9 mouse cellular contexts compared by ENCODE assay signal in genomic region chr6:49228126-49228679, GRCm38 (mm10). TPM values are rescaled to one million over a fixed set of nuclear protein-coding genes. Genes with fewer than 3 reads are reported as not detected.
A peak's percentile ranks its signal among the peaks of the same experiment; 100 is the strongest.
DNase-seq lines count a peak whose midpoint lies in the region; ATAC-seq and TF ChIP-seq lines count a peak whose summit lies in the region.
"Had no signal": no experiment of that assay in that cellular context is flagged by ENCODE, and none has a peak within 500 bp of the region (broad histone marks: within the 10 kb centered on the region; RNA-seq: fewer than 3 reads in every experiment).

No protein-coding gene starts in this region.

- H3K36me3 ChIP-seq in forebrain, embryonic 14.5 days (ENCODE audit: control insufficient read depth, insufficient read depth, low read length) = no peaks in the 10 kb centered on the region
- H3K36me3 ChIP-seq in forebrain, embryonic 15.5 days = no peaks in the 10 kb centered on the region

- 12% methylated on average over 7 of the region's 7 CpGs for WGBS in forebrain, embryonic 14.5 days
- WGBS in forebrain, embryonic 15.5 days = 13% methylated on average over 7 of the region's 7 CpGs
- WGBS in lung, adult 2 months = 16% methylated on average over 7 of the region's 7 CpGs

- H3K4me1 ChIP-seq in forebrain, embryonic 14.5 days (ENCODE audit: control insufficient read depth, insufficient read depth, low read length) = no peaks in the 10 kb centered on the region
- 0 out of 2 replicates have a peak, but pooled peaks cover 3% of the 10 kb centered on the region for H3K4me1 ChIP-seq in forebrain, embryonic 15.5 days
- no peaks in the 10 kb centered on the region for H3K4me1 ChIP-seq in lung, adult 2 months (ENCODE audit: control insufficient read depth, insufficient read depth, low read length)

- no peak overlapping the region for H3K4me3 ChIP-seq in forebrain, embryonic 14.5 days (ENCODE audit: low read depth, low read length)
- H3K4me3 ChIP-seq in forebrain, embryonic 15.5 days = no peak overlapping the region
- H3K4me3 ChIP-seq in lung, adult 2 months (replicated peaks; ENCODE audit: extremely low read depth, low read depth, low read length) = no peak overlapping the region

- no peaks in the 10 kb centered on the region for H3K9me3 ChIP-seq in forebrain, embryonic 14.5 days (replicated peaks; ENCODE audit: control insufficient read depth, low read length)
- H3K9me3 ChIP-seq in forebrain, embryonic 15.5 days = no peaks in the 10 kb centered on the region

- no peak overlapping the region for H3K27ac ChIP-seq in forebrain, embryonic 14.5 days (ENCODE audit: low read depth, low read length)
- no peak overlapping the region for H3K27ac ChIP-seq in forebrain, embryonic 15.5 days (replicated peaks)

- H3K27me3 ChIP-seq in forebrain, embryonic 14.5 days (replicated peaks; ENCODE audit: control insufficient read depth, insufficient read depth, low read length) = no peaks in the 10 kb centered on the region
- no peaks in the 10 kb centered on the region for H3K27me3 ChIP-seq in forebrain, embryonic 15.5 days

- TF ChIP-seq CTCF in lung, adult 2 months (IDR thresholded peaks at IDR 0.05; ENCODE audit: insufficient read depth, low read length) = peak; percentile 77

- H3K9ac ChIP-seq in forebrain, embryonic 14.5 days (ENCODE audit: low read length) = no peak overlapping the region
- H3K9ac ChIP-seq in forebrain, embryonic 15.5 days (replicated peaks) = no peak overlapping the region

- peak; percentile 69 for DNase-seq in forebrain, embryonic 14.5 days (ENCODE audit: low spot score)
- peak; percentile 46 for DNase-seq in urinary bladder, postnatal 14 days (ENCODE audit: low spot score)
- no peak for DNase-seq in urinary bladder, adult 2 months (ENCODE audit: low spot score)
- DNase-seq in heart, postnatal 4 days = peak; percentile 57
- no peak for DNase-seq in lung, adult 2 months
- peak; percentile 62 for DNase-seq in thymus, postnatal 4 days
- DNase-seq in left cerebral cortex, adult 9 months (ENCODE audit: low spot score in 2 of 2) = no peak

- TF ChIP-seq POLR2A in lung, adult 2 months (IDR thresholded peaks at IDR 0.05; ENCODE audit: borderline replicate concordance, extremely low read depth, low read depth, low read length) = no peak

- ATAC-seq in forebrain, embryonic 14.5 days = no peak
- ATAC-seq in forebrain, embryonic 15.5 days (replicated peaks) = no peak

- H3K4me2 ChIP-seq in forebrain, embryonic 14.5 days (ENCODE audit: low read length) = no peak overlapping the region
- H3K4me2 ChIP-seq in forebrain, embryonic 15.5 days (replicated peaks) = no peak overlapping the region

RNA-seq across cellular contexts. Expression of gene Igf2bp3, which starts 13.4 kb away (rescaled TPM):
- polyA plus RNA-seq in forebrain, embryonic 14.5 days (2014; fragmentation: Nextera tagmentation; extraction: Ambion mirVana) = 30.6 and 32.9 TPM in 2 replicates
- 36.5 and 39.8 TPM in 2 replicates for polyA plus RNA-seq in forebrain, embryonic 15.5 days (2015; fragmentation: Nextera tagmentation; extraction: Ambion mirVana)
- polyA plus RNA-seq in urinary bladder, adult 2 months (2012; rRNA removed) = 1.7 and 2.2 TPM in 2 replicates
- 10 to 100 TPM; 17.2 to 18.5 TPM for total RNA-seq in heart, postnatal 4 days (2021)
- 0.03 and 0.07 TPM in 2 replicates for polyA plus RNA-seq in lung, adult 2 months (2012; rRNA removed)
- total RNA-seq: left cerebral cortex, adult 18-20 months had no signal

RNA-seq across cellular contexts. Expression of gene Tra2a, which starts 35.6 kb away (rescaled TPM):
- 76.3 and 84.1 TPM in 2 replicates for polyA plus RNA-seq in forebrain, embryonic 14.5 days (2014; fragmentation: Nextera tagmentation; extraction: Ambion mirVana)
- 147 and 152 TPM in 2 replicates for polyA plus RNA-seq in forebrain, embryonic 15.5 days (2015; fragmentation: Nextera tagmentation; extraction: Ambion mirVana)
- 86.7 and 120 TPM in 2 replicates for polyA plus RNA-seq in urinary bladder, adult 2 months (2012; rRNA removed)
- total RNA-seq in heart, postnatal 4 days (2021) = 10 to 100 TPM; 41.3 to 49.4 TPM
- 30.8 and 41.0 TPM in 2 replicates for polyA plus RNA-seq in lung, adult 2 months (2012; rRNA removed)

Comparison
In these comparisons a context has a peak if more than half of its experiments do, and no peak if none do; other contexts are left out.
1. DNase-seq: peak in forebrain, embryonic 14.5 days (single experiment), urinary bladder, postnatal 14 days (single experiment), heart, postnatal 4 days (single experiment) and thymus, postnatal 4 days (single experiment); none in urinary bladder, adult 2 months (single experiment), lung, adult 2 months (single experiment) and left cerebral cortex, adult 9 months (0 of 2).